Mouse (Mus musculus): Measurements from ENCODE around the gene Ccdc73. TPM values are rescaled to one million over a fixed set of nuclear protein-coding genes. Genes with fewer than 3 reads are reported as not detected.

The Ccdc73 gene
- polyA plus RNA-seq, 2 experiments = 4.5 to 7.1 TPM

DNA sequence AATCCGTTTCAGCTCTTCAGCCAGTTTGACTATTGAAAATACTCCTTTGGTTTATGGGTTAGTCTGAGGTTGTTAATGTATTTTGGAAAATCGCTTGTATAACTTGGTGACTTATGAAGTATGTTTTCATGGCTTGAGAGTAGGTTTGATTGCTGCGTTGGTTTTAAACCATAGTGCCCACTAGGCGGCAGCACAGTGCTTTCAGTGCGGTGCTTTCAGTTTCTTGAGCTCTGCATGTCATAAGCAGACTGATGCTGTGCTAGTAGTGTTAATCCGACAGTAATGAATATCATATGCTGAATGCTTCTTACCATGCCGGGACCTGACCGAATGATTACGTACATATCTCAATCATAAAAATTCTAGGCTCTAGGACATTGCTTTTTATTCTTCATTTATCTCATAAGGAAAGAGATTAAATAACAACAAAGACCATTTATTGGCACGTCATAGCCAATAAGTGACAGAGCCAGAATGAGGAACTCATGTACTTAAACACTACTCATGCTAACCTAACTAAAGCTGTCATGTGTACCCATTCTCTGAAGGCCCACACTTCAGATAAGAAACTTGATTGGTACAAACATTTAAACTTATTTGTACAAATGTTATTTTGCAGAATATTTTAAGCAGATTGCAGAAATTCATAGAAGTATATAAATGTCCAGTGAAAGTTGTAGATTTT, 20.4 kb downstream of the Ccdc73 start:
- 13% methylated on average over 10 of the region's 10 CpGs for WGBS
- H3K27ac ChIP-seq (replicated peaks; ENCODE audit: low read depth, low read length) = no peak overlapping the region
- H3K36me3 ChIP-seq (ENCODE audit: control insufficient read depth, insufficient read depth, low read length) = no peaks in the 10 kb centered on the region
- no peaks in the 10 kb centered on the region for H3K9me3 ChIP-seq (ENCODE audit: control insufficient read depth, low read length)
- peak; percentile 65; the same call in 1 of the 2 replicates for ATAC-seq (ENCODE audit: low FRiP score, low read depth)
- no peaks in the 10 kb centered on the region for H3K4me1 ChIP-seq (ENCODE audit: control insufficient read depth, insufficient read depth, low read length)
- H3K4me2 ChIP-seq (replicated peaks; ENCODE audit: low read depth, low read length, severe bottlenecking) = no peak overlapping the region
- no peak for TF ChIP-seq POLR2A (IDR thresholded peaks at IDR 0.05; ENCODE audit: borderline replicate concordance, extremely low read depth, insufficient read depth, insufficient read length)
- no peak overlapping the region for H3K4me3 ChIP-seq (replicated peaks; ENCODE audit: low read length)
- no peak overlapping the region for H3K9ac ChIP-seq (ENCODE audit: low read depth, low read length, severe bottlenecking)
- DNase-seq (ENCODE audit: low spot score) = peak; percentile 92
- no peaks in the 10 kb centered on the region for H3K27me3 ChIP-seq (ENCODE audit: control insufficient read depth, insufficient read depth, low read length)

DNA sequence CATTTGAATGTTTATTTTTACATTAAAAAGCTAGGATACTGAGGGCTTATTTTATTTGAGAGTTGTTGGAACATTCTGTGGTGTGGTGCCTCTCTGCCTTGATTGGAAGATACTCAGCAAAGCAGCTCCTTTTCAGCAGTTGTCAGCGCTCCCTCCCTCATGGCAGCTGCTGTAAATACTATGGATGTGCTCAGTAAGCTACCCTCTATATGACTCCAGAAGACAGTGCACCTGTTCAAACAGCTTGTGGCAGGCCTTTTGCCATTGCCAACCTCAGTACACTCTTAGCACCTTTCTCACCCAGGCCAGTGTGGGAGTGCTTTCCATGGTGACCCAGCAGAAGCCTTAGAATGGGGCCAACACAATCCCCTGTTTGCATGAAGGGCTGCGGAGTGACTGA, 32.4 kb downstream of the Ccdc73 start:
- H3K4me1 ChIP-seq (ENCODE audit: control insufficient read depth, insufficient read depth, low read length) = no peaks in the 10 kb centered on the region
- no peak overlapping the region for H3K27ac ChIP-seq (replicated peaks; ENCODE audit: low read depth, low read length)
- DNase-seq (ENCODE audit: low spot score) = peak; percentile 5
- no peak for ATAC-seq (ENCODE audit: low FRiP score, low read depth)
- H3K4me2 ChIP-seq (replicated peaks; ENCODE audit: low read depth, low read length, severe bottlenecking) = no peak overlapping the region
- WGBS = 84% methylated on average over 2 of the region's 2 CpGs
- no peaks in the 10 kb centered on the region for H3K9me3 ChIP-seq (ENCODE audit: control insufficient read depth, low read length)
- no peak overlapping the region for H3K9ac ChIP-seq (ENCODE audit: low read depth, low read length, severe bottlenecking)
- H3K27me3 ChIP-seq (ENCODE audit: control insufficient read depth, insufficient read depth, low read length) = no peaks in the 10 kb centered on the region
- no peaks in the 10 kb centered on the region for H3K36me3 ChIP-seq (ENCODE audit: control insufficient read depth, insufficient read depth, low read length)
- no peak overlapping the region for H3K4me3 ChIP-seq (replicated peaks; ENCODE audit: low read length)
- no peak for TF ChIP-seq POLR2A (IDR thresholded peaks at IDR 0.05; ENCODE audit: borderline replicate concordance, extremely low read depth, insufficient read depth, insufficient read length)

- no peak overlapping the region for H3K4me2 ChIP-seq (replicated peaks; ENCODE audit: low read depth, low read length, severe bottlenecking)
- no peak overlapping the region for H3K9ac ChIP-seq (ENCODE audit: low read depth, low read length, severe bottlenecking)
- no peak for TF ChIP-seq POLR2A (IDR thresholded peaks at IDR 0.05; ENCODE audit: borderline replicate concordance, extremely low read depth, insufficient read depth, insufficient read length)
- ATAC-seq (ENCODE audit: low FRiP score, low read depth) (no peak), DNase-seq (ENCODE audit: low spot score) (no peak)
- no peak overlapping the region for H3K27ac ChIP-seq (replicated peaks; ENCODE audit: low read depth, low read length)
- no peaks in the 10 kb centered on the region for H3K9me3 ChIP-seq (ENCODE audit: control insufficient read depth, low read length)
- H3K4me3 ChIP-seq (replicated peaks; ENCODE audit: low read length) = no peak overlapping the region
- WGBS = 90% methylated on average over 3 of the region's 3 CpGs
- H3K36me3 ChIP-seq (ENCODE audit: control insufficient read depth, insufficient read depth, low read length) = no peaks in the 10 kb centered on the region
- H3K4me1 ChIP-seq (ENCODE audit: control insufficient read depth, insufficient read depth, low read length) = no peaks in the 10 kb centered on the region
- no peaks in the 10 kb centered on the region for H3K27me3 ChIP-seq (ENCODE audit: control insufficient read depth, insufficient read depth, low read length)
Observed at GRCm38 (mm10) chr2:104915709-104916108, 48.1 kb downstream of the Ccdc73 start.

GRCm38 (mm10) chr2:104964492-104964891, 96.9 kb downstream of the Ccdc73 start:
- no peak overlapping the region for H3K4me2 ChIP-seq (replicated peaks; ENCODE audit: low read depth, low read length, severe bottlenecking)
- no peaks in the 10 kb centered on the region for H3K4me1 ChIP-seq (ENCODE audit: control insufficient read depth, insufficient read depth, low read length)
- no peaks in the 10 kb centered on the region for H3K27me3 ChIP-seq (ENCODE audit: control insufficient read depth, insufficient read depth, low read length)
- 4% methylated on average over 1 of the region's 1 CpGs for WGBS
- H3K9me3 ChIP-seq (ENCODE audit: control insufficient read depth, low read length) = no peaks in the 10 kb centered on the region
- H3K4me3 ChIP-seq (replicated peaks; ENCODE audit: low read length) = no peak overlapping the region
- H3K27ac ChIP-seq (replicated peaks; ENCODE audit: low read depth, low read length) = no peak overlapping the region
- DNase-seq (ENCODE audit: low spot score) (no peak), ATAC-seq (ENCODE audit: low FRiP score, low read depth) (no peak)
- no peak for TF ChIP-seq POLR2A (IDR thresholded peaks at IDR 0.05; ENCODE audit: borderline replicate concordance, extremely low read depth, insufficient read depth, insufficient read length)
- H3K36me3 ChIP-seq (ENCODE audit: control insufficient read depth, insufficient read depth, low read length) = no peaks in the 10 kb centered on the region
- no peak overlapping the region for H3K9ac ChIP-seq (ENCODE audit: low read depth, low read length, severe bottlenecking)

GRCm38 (mm10) chr2:104981712-104982111, 114.1 kb downstream of the Ccdc73 start:
- H3K4me1 ChIP-seq (ENCODE audit: control insufficient read depth, insufficient read depth, low read length) = no peaks in the 10 kb centered on the region
- H3K9me3 ChIP-seq (ENCODE audit: control insufficient read depth, low read length) = no peaks in the 10 kb centered on the region
- no peak overlapping the region for H3K9ac ChIP-seq (ENCODE audit: low read depth, low read length, severe bottlenecking)
- 26% methylated on average over 2 of the region's 2 CpGs for WGBS
- H3K4me2 ChIP-seq (replicated peaks; ENCODE audit: low read depth, low read length, severe bottlenecking) = no peak overlapping the region
- ATAC-seq (ENCODE audit: low FRiP score, low read depth) (no peak), DNase-seq (ENCODE audit: low spot score) (no peak)
- H3K27ac ChIP-seq (replicated peaks; ENCODE audit: low read depth, low read length) = no peak overlapping the region
- no peaks in the 10 kb centered on the region for H3K36me3 ChIP-seq (ENCODE audit: control insufficient read depth, insufficient read depth, low read length)
- H3K4me3 ChIP-seq (replicated peaks; ENCODE audit: low read length) = no peak overlapping the region
- no peak for TF ChIP-seq POLR2A (IDR thresholded peaks at IDR 0.05; ENCODE audit: borderline replicate concordance, extremely low read depth, insufficient read depth, insufficient read length)
- H3K27me3 ChIP-seq (ENCODE audit: control insufficient read depth, insufficient read depth, low read length) = no peaks in the 10 kb centered on the region

Measured in limb, embryonic 14.5 days (tissue).